Mouse (Mus musculus) layer of hippocampus, adult 8-10 months (tissue): ENCODE results near the gene 4930432M17Rik. TPM values are rescaled to one million over a fixed set of nuclear protein-coding genes. Genes with fewer than 3 reads are reported as not detected.

Experiments used
- DNase-seq, 2 experiments: peaks; one replicate each; pipeline ENCODE4 v3.0.0; 2022; ENCODE audit warnings: low spot score in 2 of 2
- total RNA-seq, 4 experiments: library from RNA; stranded (reverse); gene quantifications; 2 replicates each; pipeline ENCODE4 v1.2.4; 2022

The 4930432M17Rik gene
- total RNA-seq, 4 experiments from 2014 or later: not detected

GRCm38 (mm10) chr3:121707106-121707505 is 36.5 kb downstream of the 4930432M17Rik start:
- no peak for DNase-seq

DNA sequence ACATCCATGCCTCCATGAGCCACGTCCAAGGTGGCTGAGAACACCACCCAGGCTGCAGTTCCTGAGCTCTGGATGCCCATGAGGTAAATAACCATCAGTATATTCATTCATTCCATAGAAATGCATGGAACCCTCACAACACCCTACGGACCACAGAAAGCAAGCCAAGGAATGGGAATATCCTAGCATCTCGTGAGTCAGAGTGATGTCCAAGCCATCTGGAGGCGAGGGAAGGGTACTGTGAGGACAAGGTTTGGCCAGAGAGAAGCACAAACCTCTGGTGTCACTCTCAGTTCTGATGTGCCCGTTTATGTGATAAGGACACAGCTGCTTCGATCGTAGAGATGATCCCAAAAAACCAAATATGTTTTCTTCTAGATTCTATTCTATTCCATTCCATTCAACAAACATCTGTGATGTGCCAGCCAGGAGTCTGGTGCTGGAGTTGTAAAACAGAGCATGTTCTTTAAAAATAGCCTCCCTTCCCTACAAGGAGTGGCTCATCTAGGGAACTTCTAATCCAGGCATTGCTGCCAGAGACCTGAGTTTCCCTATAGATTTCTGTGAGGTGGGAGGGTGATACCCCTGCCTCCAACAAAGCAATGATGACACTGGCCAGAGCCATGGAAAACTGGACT is 40.5 kb downstream of the 4930432M17Rik start:
- no peak for DNase-seq

DNA sequence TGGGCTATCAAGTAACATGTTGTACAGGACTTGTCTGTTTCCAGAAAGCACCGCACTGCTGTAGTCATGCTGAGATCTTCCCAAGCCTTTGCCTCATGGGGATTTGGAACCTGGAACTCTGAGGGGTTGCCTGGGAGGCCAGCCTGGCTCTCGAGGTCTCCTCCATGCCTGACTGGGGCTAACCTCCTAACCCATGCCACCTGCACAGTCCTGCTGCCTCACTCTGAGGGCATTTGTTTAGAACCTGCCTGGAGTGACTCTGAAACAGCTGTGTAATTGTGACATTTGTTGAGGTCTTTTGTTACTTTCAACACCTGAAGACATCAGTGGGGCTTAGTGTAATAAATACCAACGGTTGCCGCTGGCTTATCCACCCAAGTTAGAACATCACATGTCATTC is 41.7 kb downstream of the 4930432M17Rik start:
- DNase-seq: no peak

DNA sequence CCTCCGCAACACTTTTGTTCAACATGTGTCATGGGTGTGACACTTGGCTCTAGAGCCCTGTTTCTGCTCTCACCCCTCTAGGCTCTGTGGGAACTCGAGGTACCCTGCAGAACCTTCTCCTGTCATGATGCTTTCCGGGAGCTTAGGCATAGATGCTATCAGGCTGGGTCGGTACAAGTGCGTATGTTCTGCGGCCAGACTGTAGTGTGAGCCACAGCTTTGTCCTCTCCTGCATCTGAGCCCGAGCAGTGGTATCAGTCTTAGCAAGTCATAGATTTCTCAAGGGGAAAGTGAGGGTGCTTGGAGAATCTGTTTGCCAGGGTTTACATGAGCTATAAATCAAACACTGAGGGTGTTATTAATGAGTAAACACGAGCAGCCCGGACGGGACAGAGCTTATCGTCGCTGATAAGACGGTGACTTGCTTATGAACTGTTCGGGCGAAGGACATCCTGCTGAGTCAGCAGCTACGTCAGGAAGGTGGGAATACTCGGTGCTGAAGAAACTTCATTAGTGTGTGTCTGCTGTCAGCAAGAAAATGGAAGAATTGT is 42.7 kb downstream of the 4930432M17Rik start:
- no peak for DNase-seq

DNA sequence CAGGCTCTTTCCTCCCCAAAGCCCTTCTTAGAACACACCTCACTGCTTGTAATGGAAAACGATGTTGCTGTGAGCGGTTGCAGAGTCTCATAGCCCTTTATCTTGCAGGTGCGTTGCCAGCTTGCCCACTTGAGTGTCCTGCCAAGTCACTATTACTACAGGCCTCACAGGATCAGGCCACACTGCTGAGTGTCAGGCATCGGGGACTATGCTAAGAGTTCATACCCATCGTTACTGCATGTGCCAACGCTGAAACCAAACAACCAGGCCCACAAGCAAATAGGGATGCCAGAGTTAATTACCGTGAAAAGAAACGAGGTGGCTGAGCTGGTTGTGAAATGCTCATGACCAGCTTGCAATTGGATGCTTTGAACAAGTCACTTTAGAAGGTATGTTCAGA is 43.3 kb downstream of the 4930432M17Rik start:
- no peak for DNase-seq

- no peak for DNase-seq
These were observed 43.9 kb downstream of the 4930432M17Rik start for GRCm38 (mm10) chr3:121714461-121714860.

DNA sequence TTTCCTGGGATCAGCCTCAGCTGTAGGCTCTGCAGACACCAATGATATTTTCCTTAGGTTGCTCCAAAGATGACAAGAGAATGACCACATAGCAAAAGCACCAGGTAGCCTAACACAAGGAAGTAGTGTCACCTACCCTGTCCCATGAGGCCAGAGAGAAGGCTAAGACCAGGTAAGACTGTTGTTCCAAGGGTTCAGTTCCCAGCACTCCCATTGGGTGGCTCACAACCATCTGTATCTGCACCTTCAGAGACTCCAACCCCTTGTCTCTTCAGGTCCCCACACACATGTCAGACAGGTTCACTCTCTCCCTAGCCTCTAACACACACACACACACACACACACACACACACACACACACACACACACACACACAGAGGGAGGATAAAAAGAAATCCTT is 44.8 kb downstream of the 4930432M17Rik start:
- DNase-seq: no peak

- DNase-seq: peak in 1 of 2 experiments; percentile 28
These were observed 45.3 kb downstream of the 4930432M17Rik start for GRCm38 (mm10) chr3:121715741-121716459.

- no peak for DNase-seq
These were observed 45.9 kb downstream of the 4930432M17Rik start for GRCm38 (mm10) chr3:121716480-121716879.

DNA sequence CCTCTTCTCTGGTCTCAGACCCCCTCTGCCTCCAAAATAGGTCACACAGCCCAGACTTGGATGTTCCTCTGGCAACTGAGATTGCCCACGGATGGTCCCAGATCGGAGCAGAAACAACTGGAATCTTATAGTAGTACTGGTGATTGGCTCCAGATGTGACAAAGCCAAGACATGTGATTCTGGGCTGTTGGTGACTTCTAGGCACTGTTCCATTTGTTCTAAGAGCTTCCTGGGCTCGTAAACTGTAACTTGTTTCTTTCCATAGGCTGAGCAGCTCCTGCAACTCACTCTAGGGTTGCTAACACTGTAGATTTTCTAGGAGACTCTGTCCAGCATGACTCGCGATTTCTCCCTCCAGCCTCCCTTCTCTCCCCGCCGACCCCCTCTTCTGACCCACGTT is 48.1 kb downstream of the 4930432M17Rik start:
- DNase-seq: no peak

- DNase-seq: no peak
These were observed 49.1 kb downstream of the 4930432M17Rik start for GRCm38 (mm10) chr3:121719701-121720100.

DNA sequence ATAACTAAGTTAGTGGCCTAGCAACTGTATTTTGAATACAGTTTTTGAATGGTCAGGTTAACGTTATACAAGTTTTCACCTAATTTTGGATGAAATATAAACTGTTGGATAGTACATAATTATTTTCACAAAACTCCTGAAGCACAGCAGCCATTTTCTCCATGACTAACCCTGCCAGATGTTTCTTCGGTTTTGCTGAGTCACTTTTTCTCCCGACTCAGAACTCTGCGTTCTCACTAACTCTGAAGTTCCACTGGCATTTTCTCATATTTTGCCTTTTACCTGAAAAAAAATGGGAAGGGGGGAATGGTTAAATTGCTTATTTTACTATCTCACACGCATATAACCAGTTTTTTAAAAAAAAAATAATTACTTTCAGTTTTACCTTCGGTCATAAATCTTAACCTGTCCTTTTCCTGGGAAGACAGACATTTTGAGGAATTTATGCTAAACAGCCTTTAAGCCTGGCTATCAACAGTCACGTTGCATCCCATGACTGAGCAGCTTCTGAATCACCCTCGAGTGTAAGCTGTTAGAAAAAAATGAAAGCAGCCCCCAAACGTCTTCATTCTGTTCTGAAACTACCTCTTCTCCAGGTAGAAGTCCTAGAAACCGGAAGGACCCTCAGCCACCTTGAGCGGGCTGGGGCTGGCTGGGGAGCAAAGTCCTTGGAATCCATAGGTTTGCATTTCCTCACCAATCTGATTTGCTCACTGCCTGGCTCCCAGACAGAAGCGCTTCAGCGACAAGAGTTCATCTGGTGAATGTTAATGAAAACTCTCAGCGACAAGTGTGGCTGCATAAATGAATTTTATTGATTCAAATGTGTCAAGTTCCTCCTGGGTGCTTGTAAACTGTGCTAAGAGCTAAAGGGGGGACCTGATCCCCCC is 50.5 kb downstream of the 4930432M17Rik start:
- no peak for DNase-seq

GRCm38 (mm10) chr3:121721691-121722070 is 51.1 kb downstream of the 4930432M17Rik start:
- DNase-seq: no peak

GRCm38 (mm10) chr3:121722971-121723844 is 52.6 kb downstream of the 4930432M17Rik start, which contains the start of gene F3:
Gene F3 (plus strand): TSS chr3:121723537.
- DNase-seq: peak; percentile 52 to 66

DNA sequence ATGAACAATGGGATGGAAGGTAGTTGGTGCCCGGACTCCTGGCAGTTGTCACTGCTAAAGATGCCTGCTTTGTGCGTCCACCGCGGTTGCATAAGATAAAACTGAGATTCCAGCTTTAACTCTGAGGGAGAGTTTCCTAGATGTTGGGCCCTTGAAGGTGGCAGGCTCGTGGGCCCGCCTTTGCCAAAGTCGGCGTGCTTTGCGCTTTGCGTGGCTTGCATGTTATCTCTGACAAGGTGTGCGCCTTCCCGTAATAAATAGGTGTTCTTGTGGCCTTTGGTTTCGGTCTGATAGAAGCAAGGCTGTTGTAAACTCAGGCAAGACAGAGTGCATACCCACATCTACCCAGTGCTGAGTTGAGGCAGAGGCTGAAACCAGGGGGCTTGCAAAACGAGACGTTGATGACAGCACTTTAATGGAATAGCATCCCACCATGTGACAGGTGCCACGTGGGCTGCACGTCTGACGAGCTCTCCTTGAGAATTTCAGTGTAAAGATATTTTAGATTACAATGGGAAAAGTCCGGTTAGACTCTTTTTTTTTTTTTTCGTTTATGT is 53.5 kb downstream of the 4930432M17Rik start:
- no peak for DNase-seq

GRCm38 (mm10) chr3:121724553-121724952 is 54.0 kb downstream of the 4930432M17Rik start:
- no peak for DNase-seq

DNA sequence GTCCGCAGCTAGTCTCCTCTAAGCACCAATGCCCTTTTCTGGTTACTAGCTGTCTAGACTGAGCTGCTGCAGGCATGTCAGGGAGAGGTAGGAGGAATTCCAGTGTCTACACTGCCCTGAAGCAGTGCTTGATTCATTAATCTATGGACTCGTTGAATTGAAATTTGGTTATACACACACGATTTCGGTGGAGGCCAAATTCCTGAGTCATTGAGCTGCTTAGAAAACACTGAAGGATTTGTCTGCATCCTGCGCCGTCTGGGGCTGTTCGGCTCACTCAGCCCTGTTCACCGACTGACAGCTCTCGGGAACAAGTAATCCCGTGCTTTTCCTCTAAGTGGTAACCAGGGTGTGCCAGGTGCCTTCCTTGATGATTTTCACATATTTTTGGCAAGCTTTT is 55.1 kb downstream of the 4930432M17Rik start:
- DNase-seq: no peak

GRCm38 (mm10) chr3:121729678-121730077 is 59.1 kb downstream of the 4930432M17Rik start:
- no peak for DNase-seq
